Mouse (Mus musculus): ENCODE results near the gene Cybrd1. TPM values are rescaled to one million over a fixed set of nuclear protein-coding genes. Genes with fewer than 3 reads are reported as not detected.

Cybrd1 gene
- polyA plus RNA-seq, 1 experiment from 2014 or later = 0.60 TPM

- no peak overlapping the region for H3K9ac ChIP-seq (ENCODE audit: low read length)
- 75% methylated on average over 3 of the region's 3 CpGs for WGBS
- no peak for ATAC-seq (ENCODE audit: insufficient number of reproducible peaks, low FRiP score, low TSS enrichment, low read depth)
Observed at GRCm38 (mm10) chr2:71173031-71173430, 55.3 kb downstream of the Cybrd1 start.

GRCm38 (mm10) chr2:71176329-71177249 lies 58.9 kb downstream of the Cybrd1 start:
- H3K9me3 ChIP-seq (ENCODE audit: control insufficient read depth, low read length) = no peaks in the 10 kb centered on the region
- H3K27ac ChIP-seq (replicated peaks; ENCODE audit: low read depth, low read length) = no peak overlapping the region
- ATAC-seq (ENCODE audit: insufficient number of reproducible peaks, low FRiP score, low TSS enrichment, low read depth) (no peak), DNase-seq (ENCODE audit: low spot score) (no peak)
- H3K4me2 ChIP-seq (ENCODE audit: low read depth, severe bottlenecking) = no peak overlapping the region
- no peaks in the 10 kb centered on the region for H3K27me3 ChIP-seq (ENCODE audit: control insufficient read depth, insufficient read depth, low read length)
- 75% methylated on average over 9 of the region's 9 CpGs for WGBS
- no peaks in the 10 kb centered on the region for H3K36me3 ChIP-seq (ENCODE audit: control insufficient read depth, insufficient read depth, low read length)
- H3K4me3 ChIP-seq (ENCODE audit: low read depth, low read length) = no peak overlapping the region
- H3K9ac ChIP-seq (ENCODE audit: low read length) = no peak overlapping the region
- no peaks in the 10 kb centered on the region for H3K4me1 ChIP-seq (ENCODE audit: control insufficient read depth, insufficient read depth, low read length)

More at GRCm38 (mm10) chr2:71173031-71173430, 55.3 kb downstream of the Cybrd1 start:
- Histone ChIP-seq H3K4me3 (ENCODE audit: low read depth, low read length) (no peak overlapping the region), H3K27ac (replicated peaks; ENCODE audit: low read depth, low read length) (no peak overlapping the region), H3K27me3 (ENCODE audit: control insufficient read depth, insufficient read depth, low read length) (no peaks in the 10 kb centered on the region), H3K9me3 (ENCODE audit: control insufficient read depth, low read length) (no peaks in the 10 kb centered on the region), H3K4me2 (ENCODE audit: low read depth, severe bottlenecking) (no peak overlapping the region), H3K4me1 (ENCODE audit: control insufficient read depth, insufficient read depth, low read length) (no peaks in the 10 kb centered on the region), H3K36me3 (ENCODE audit: control insufficient read depth, insufficient read depth, low read length) (no peaks in the 10 kb centered on the region)
- DNase-seq (ENCODE audit: low spot score) = no peak

GRCm38 (mm10) chr2:71177250-71177615 lies 59.5 kb downstream of the Cybrd1 start:
- DNase-seq (ENCODE audit: low spot score) (no peak), ATAC-seq (ENCODE audit: insufficient number of reproducible peaks, low FRiP score, low TSS enrichment, low read depth) (no peak)
- no peak overlapping the region for H3K4me3 ChIP-seq (ENCODE audit: low read depth, low read length)
- no peaks in the 10 kb centered on the region for H3K36me3 ChIP-seq (ENCODE audit: control insufficient read depth, insufficient read depth, low read length)
- H3K4me2 ChIP-seq (ENCODE audit: low read depth, severe bottlenecking) = no peak overlapping the region
- WGBS = 74% methylated on average over 1 of the region's 1 CpGs
- no peak overlapping the region for H3K27ac ChIP-seq (replicated peaks; ENCODE audit: low read depth, low read length)
- H3K27me3 ChIP-seq (ENCODE audit: control insufficient read depth, insufficient read depth, low read length) = no peaks in the 10 kb centered on the region
- no peaks in the 10 kb centered on the region for H3K4me1 ChIP-seq (ENCODE audit: control insufficient read depth, insufficient read depth, low read length)
- no peaks in the 10 kb centered on the region for H3K9me3 ChIP-seq (ENCODE audit: control insufficient read depth, low read length)
- no peak overlapping the region for H3K9ac ChIP-seq (ENCODE audit: low read length)

- 98% methylated on average over 1 of the region's 1 CpGs for WGBS
- Histone ChIP-seq H3K9me3 (ENCODE audit: control insufficient read depth, low read length) (no peaks in the 10 kb centered on the region), H3K4me3 (ENCODE audit: low read depth, low read length) (no peak overlapping the region), H3K27me3 (ENCODE audit: control insufficient read depth, insufficient read depth, low read length) (no peaks in the 10 kb centered on the region), H3K9ac (ENCODE audit: low read length) (no peak overlapping the region), H3K4me2 (ENCODE audit: low read depth, severe bottlenecking) (no peak overlapping the region), H3K4me1 (ENCODE audit: control insufficient read depth, insufficient read depth, low read length) (no peaks in the 10 kb centered on the region), H3K27ac (replicated peaks; ENCODE audit: low read depth, low read length) (no peak overlapping the region), H3K36me3 (ENCODE audit: control insufficient read depth, insufficient read depth, low read length) (no peaks in the 10 kb centered on the region)
- no peak for DNase-seq (ENCODE audit: low spot score)
- ATAC-seq (ENCODE audit: insufficient number of reproducible peaks, low FRiP score, low TSS enrichment, low read depth) = no peak
Observed at GRCm38 (mm10) chr2:71177760-71178159, 60.0 kb downstream of the Cybrd1 start.

- ATAC-seq (ENCODE audit: insufficient number of reproducible peaks, low FRiP score, low TSS enrichment, low read depth) (no peak), DNase-seq (ENCODE audit: low spot score) (no peak)
- no peaks in the 10 kb centered on the region for H3K27me3 ChIP-seq (ENCODE audit: control insufficient read depth, insufficient read depth, low read length)
- H3K27ac ChIP-seq (replicated peaks; ENCODE audit: low read depth, low read length) = no peak overlapping the region
- 85% methylated on average over 10 of the region's 10 CpGs for WGBS
- H3K36me3 ChIP-seq (ENCODE audit: control insufficient read depth, insufficient read depth, low read length) = no peaks in the 10 kb centered on the region
- no peak overlapping the region for H3K4me2 ChIP-seq (ENCODE audit: low read depth, severe bottlenecking)
- H3K9ac ChIP-seq (ENCODE audit: low read length) = no peak overlapping the region
- no peaks in the 10 kb centered on the region for H3K9me3 ChIP-seq (ENCODE audit: control insufficient read depth, low read length)
- no peak overlapping the region for H3K4me3 ChIP-seq (ENCODE audit: low read depth, low read length)
- H3K4me1 ChIP-seq (ENCODE audit: control insufficient read depth, insufficient read depth, low read length) = no peaks in the 10 kb centered on the region
Observed at GRCm38 (mm10) chr2:71179716-71180115, 62.0 kb downstream of the Cybrd1 start.

GRCm38 (mm10) chr2:71180566-71181217 lies 63.0 kb downstream of the Cybrd1 start:
- H3K4me2 ChIP-seq (ENCODE audit: low read depth, severe bottlenecking) = no peak overlapping the region
- H3K27ac ChIP-seq (replicated peaks; ENCODE audit: low read depth, low read length) = no peak overlapping the region
- no peak overlapping the region for H3K9ac ChIP-seq (ENCODE audit: low read length)
- H3K9me3 ChIP-seq (ENCODE audit: control insufficient read depth, low read length) = no peaks in the 10 kb centered on the region
- DNase-seq (ENCODE audit: low spot score) (peak; percentile 32), ATAC-seq (ENCODE audit: insufficient number of reproducible peaks, low FRiP score, low TSS enrichment, low read depth) (no peak)
- H3K4me3 ChIP-seq (ENCODE audit: low read depth, low read length) = no peak overlapping the region
- no peaks in the 10 kb centered on the region for H3K4me1 ChIP-seq (ENCODE audit: control insufficient read depth, insufficient read depth, low read length)
- H3K27me3 ChIP-seq (ENCODE audit: control insufficient read depth, insufficient read depth, low read length) = no peaks in the 10 kb centered on the region
- 21% methylated on average over 8 of the region's 8 CpGs for WGBS
- H3K36me3 ChIP-seq (ENCODE audit: control insufficient read depth, insufficient read depth, low read length) = no peaks in the 10 kb centered on the region

- no peaks in the 10 kb centered on the region for H3K27me3 ChIP-seq (ENCODE audit: control insufficient read depth, insufficient read depth, low read length)
- H3K9ac ChIP-seq (ENCODE audit: low read length) = no peak overlapping the region
- H3K27ac ChIP-seq (replicated peaks; ENCODE audit: low read depth, low read length) = no peak overlapping the region
- no peaks in the 10 kb centered on the region for H3K4me1 ChIP-seq (ENCODE audit: control insufficient read depth, insufficient read depth, low read length)
- H3K9me3 ChIP-seq (ENCODE audit: control insufficient read depth, low read length) = no peaks in the 10 kb centered on the region
- DNase-seq (ENCODE audit: low spot score) = no peak
- H3K4me3 ChIP-seq (ENCODE audit: low read depth, low read length) = no peak overlapping the region
- no peaks in the 10 kb centered on the region for H3K36me3 ChIP-seq (ENCODE audit: control insufficient read depth, insufficient read depth, low read length)
- ATAC-seq (ENCODE audit: insufficient number of reproducible peaks, low FRiP score, low TSS enrichment, low read depth) = no peak
- H3K4me2 ChIP-seq (ENCODE audit: low read depth, severe bottlenecking) = no peak overlapping the region
- WGBS = 78% methylated on average over 3 of the region's 3 CpGs
Observed at GRCm38 (mm10) chr2:71187950-71188349, 70.2 kb downstream of the Cybrd1 start.

- H3K4me2 ChIP-seq (ENCODE audit: low read depth, severe bottlenecking) = no peak overlapping the region
- ATAC-seq (ENCODE audit: insufficient number of reproducible peaks, low FRiP score, low TSS enrichment, low read depth) = no peak
Observed at GRCm38 (mm10) chr2:71188861-71189260, 71.1 kb downstream of the Cybrd1 start.

More at GRCm38 (mm10) chr2:71188861-71189260, 71.1 kb downstream of the Cybrd1 start:
- no peaks in the 10 kb centered on the region for H3K4me1 ChIP-seq (ENCODE audit: control insufficient read depth, insufficient read depth, low read length)
- H3K4me3 ChIP-seq (ENCODE audit: low read depth, low read length) = no peak overlapping the region
- H3K9me3 ChIP-seq (ENCODE audit: control insufficient read depth, low read length) = no peaks in the 10 kb centered on the region
- no peak overlapping the region for H3K27ac ChIP-seq (replicated peaks; ENCODE audit: low read depth, low read length)
- H3K9ac ChIP-seq (ENCODE audit: low read length) = no peak overlapping the region
- no peak for DNase-seq (ENCODE audit: low spot score)
- WGBS = 50% methylated on average over 2 of the region's 2 CpGs
- H3K27me3 ChIP-seq (ENCODE audit: control insufficient read depth, insufficient read depth, low read length) = no peaks in the 10 kb centered on the region
- no peaks in the 10 kb centered on the region for H3K36me3 ChIP-seq (ENCODE audit: control insufficient read depth, insufficient read depth, low read length)
